Mouse (Mus musculus): ENCODE measurements around the gene Dlg4. TPM values are rescaled to one million over a fixed set of nuclear protein-coding genes. Genes with fewer than 3 reads are reported as not detected.

Dlg4 gene
- polyA plus RNA-seq, 1 experiment from 2014 or later, result 32.7 TPM

DNA sequence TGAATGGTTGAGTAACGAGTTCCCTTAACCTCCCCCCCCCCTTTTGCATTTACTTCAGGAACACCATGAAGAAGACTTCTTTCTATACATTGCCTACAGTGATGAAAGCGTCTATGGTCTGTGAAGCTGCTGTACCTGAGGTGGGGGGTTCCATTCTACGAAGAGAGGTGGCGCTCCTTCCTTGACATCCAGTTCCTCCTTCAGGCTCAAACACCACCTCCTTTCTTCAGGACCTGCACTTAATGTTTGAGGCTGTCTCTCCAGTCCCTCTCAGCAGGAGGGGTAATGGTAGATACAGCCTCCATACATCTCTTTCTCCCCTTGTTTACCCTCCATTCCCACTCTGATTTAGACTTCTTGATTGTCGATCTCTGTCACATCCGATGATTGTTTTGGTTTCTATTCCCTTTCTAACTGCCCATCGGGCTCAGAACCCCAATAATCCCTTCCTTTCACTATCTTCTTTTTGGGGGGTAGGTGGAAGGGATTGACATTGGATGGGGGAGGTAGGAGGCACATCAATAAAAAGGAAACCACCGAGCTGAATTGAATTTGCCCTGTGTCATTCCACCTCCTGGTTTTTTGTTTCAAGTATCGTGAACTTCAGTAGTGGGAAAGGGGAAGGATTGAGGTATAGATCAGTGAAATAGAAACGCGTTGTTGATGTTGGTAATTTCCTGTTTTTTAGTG is 22.2 kb upstream of the Dlg4 start:
- no peak overlapping the region for H3K27ac ChIP-seq (ENCODE audit: low read length)
- H3K9me3 ChIP-seq (ENCODE audit: control insufficient read depth, low read length), result no peaks in the 10 kb centered on the region
- no peak for ATAC-seq
- H3K9ac ChIP-seq (replicated peaks; ENCODE audit: low read depth, low read length), result no peak overlapping the region
- H3K4me3 ChIP-seq (replicated peaks; ENCODE audit: low read length), result no peak overlapping the region
- H3K27me3 ChIP-seq (replicated peaks; ENCODE audit: control insufficient read depth, insufficient read depth, low read length), result no peaks in the 10 kb centered on the region
- H3K36me3 ChIP-seq (ENCODE audit: control insufficient read depth, insufficient read depth), result peaks cover 22% of the 10 kb centered on the region
- H3K4me2 ChIP-seq (ENCODE audit: low read length), result no peak overlapping the region
- H3K4me1 ChIP-seq (replicated peaks; ENCODE audit: control insufficient read depth, insufficient read depth, low read length), result peaks cover 28% of the 10 kb centered on the region
- whole genome bisulfite sequencing, result 86% methylated on average over 11 of the region's 11 CpGs

DNA sequence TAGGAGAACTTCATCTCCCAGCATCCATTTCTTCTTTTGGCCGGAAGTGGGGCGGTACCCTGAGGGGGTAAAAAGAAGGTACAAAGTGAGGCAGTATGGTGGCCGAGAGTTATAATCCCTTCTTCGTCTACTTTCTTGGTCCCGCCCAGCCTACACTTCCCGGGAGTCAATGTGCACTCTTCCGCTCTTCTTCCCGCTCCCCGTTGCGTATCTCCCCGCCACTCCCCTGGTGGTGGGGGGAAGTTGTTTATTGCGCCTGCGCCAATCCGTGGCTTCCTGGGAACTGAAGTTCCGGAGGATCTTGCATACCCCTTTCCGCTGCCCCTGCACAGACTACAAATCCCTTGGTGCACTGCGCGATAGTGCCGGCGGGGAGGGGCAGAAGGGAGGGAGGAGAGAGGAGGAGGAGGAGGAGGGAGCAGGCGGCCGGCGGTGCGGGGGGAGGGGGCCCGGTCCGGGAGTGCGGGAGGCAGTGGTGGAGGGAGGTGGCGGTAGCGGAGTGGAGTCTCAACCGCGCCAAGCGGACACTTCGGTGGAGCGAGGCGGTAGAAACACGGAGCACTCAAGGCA is 21.3 kb upstream of the Dlg4 start, which contains the start of gene Phf23:
Phf23 (plus strand) TSS at position 387 of the 570 bp plus-strand sequence.
- Histone ChIP-seq H3K36me3 (ENCODE audit: control insufficient read depth, insufficient read depth) (peaks cover 19% of the 10 kb centered on the region), H3K9ac (replicated peaks; ENCODE audit: low read depth, low read length) (peak within 1 kb of the TSS; percentile 74), H3K9me3 (ENCODE audit: control insufficient read depth, low read length) (no peaks in the 10 kb centered on the region), H3K4me1 (replicated peaks; ENCODE audit: control insufficient read depth, insufficient read depth, low read length) (peaks cover 30% of the 10 kb centered on the region), H3K4me2 (ENCODE audit: low read length) (peak within 1 kb of the TSS; percentile 63), H3K27ac (ENCODE audit: low read length) (peak within 1 kb of the TSS; percentile 80), H3K4me3 (replicated peaks; ENCODE audit: low read length) (peak within 1 kb of the TSS; percentile 71), H3K27me3 (replicated peaks; ENCODE audit: control insufficient read depth, insufficient read depth, low read length) (no peaks in the 10 kb centered on the region)
- 0% methylated on average over 34 of the region's 36 CpGs for WGBS
- peak; percentile 89 for ATAC-seq

DNA sequence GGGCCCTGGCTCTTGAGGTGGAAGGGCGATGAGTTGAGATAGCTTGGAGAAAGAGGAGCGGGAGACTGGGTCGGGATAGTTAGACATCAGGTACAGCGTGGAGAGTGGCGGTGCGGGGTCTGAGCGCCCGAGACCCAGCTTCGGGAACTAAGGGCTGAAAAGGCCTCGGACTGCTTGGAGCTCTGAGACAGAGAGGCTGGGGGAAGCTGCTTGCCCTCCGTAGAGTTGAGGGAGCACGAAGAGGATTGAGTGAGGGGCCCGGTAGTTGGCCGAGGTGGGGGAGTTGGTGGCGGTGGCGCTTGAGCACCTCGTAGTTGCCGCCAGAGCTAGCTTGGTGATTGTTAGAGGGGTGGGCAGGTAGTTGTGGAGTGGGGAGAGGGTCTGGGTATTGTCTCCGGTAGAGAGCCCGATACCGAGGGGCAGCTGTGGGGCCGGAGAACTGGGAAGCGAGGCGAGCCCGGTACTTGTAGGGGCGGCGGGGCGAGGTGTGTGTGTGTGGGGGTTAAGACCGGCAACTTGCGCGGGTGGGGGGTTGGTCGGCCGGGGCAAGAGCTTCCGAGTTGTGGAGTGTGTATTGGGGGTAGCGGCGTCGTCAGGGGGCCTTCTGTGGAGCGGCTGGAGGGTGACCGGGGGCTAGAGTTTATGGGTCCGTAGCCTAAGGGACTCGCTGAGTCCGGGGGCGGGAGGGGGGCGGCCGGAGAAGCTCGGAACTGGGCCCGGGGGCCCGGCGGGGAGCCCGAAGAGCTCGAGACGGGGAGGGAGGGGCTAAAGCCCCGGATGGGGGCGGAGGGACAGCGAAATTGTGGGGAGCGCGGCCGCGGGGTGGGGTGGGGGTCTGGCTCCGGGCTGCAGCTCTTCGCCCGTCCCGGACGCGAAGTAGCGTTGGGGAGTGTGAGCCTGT is 20.3 kb upstream of the Dlg4 start:
- Histone ChIP-seq H3K36me3 (ENCODE audit: control insufficient read depth, insufficient read depth) (peaks cover 19% of the 10 kb centered on the region), H3K27me3 (replicated peaks; ENCODE audit: control insufficient read depth, insufficient read depth, low read length) (no peaks in the 10 kb centered on the region), H3K4me3 (replicated peaks; ENCODE audit: low read length) (peak overlapping the region; percentile 71), H3K9me3 (ENCODE audit: control insufficient read depth, low read length) (no peaks in the 10 kb centered on the region), H3K9ac (replicated peaks; ENCODE audit: low read depth, low read length) (peak overlapping the region; percentile 74), H3K4me1 (replicated peaks; ENCODE audit: control insufficient read depth, insufficient read depth, low read length) (peaks cover 31% of the 10 kb centered on the region), H3K4me2 (ENCODE audit: low read length) (peak overlapping the region; percentile 63), H3K27ac (ENCODE audit: low read length) (peak overlapping the region; percentile 80)
- no peak for ATAC-seq
- under 1% methylated on average over 63 of the region's 66 CpGs for WGBS

DNA sequence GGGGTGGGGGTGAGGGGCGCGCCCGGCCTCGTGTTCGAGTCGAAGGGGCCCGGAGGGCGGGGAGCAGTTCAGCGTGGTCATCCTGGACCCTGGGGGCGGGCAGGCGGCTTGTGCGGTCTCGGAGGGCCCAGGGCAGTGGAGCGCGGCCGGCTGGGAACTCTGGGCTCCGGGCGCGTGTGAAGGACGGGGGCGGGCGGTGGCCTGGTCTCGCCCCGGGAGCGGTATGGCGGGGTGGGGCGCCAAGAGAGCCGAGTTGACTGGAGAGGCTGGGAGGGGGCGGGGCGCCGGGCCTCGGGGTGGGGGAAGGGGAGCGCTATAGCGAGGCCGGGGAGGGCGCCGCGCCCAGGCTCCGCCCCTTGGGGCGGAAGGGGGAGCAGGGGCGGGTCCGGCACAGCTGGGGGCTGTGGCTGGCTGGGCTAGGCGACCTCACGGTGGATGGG is 19.7 kb upstream of the Dlg4 start:
- peak overlapping the region; percentile 74 for H3K9ac ChIP-seq (replicated peaks; ENCODE audit: low read depth, low read length)
- peak overlapping the region; percentile 71 for H3K4me3 ChIP-seq (replicated peaks; ENCODE audit: low read length)
- no peaks in the 10 kb centered on the region for H3K9me3 ChIP-seq (ENCODE audit: control insufficient read depth, low read length)
- no peaks in the 10 kb centered on the region for H3K27me3 ChIP-seq (replicated peaks; ENCODE audit: control insufficient read depth, insufficient read depth, low read length)
- H3K4me2 ChIP-seq (ENCODE audit: low read length), result peak overlapping the region; percentile 63
- H3K36me3 ChIP-seq (ENCODE audit: control insufficient read depth, insufficient read depth), result peaks cover 19% of the 10 kb centered on the region
- peak; percentile 7 for ATAC-seq
- WGBS, result under 1% methylated on average over 38 of the region's 44 CpGs
- peaks cover 37% of the 10 kb centered on the region for H3K4me1 ChIP-seq (replicated peaks; ENCODE audit: control insufficient read depth, insufficient read depth, low read length)
- peak overlapping the region; percentile 80 for H3K27ac ChIP-seq (ENCODE audit: low read length)

DNA sequence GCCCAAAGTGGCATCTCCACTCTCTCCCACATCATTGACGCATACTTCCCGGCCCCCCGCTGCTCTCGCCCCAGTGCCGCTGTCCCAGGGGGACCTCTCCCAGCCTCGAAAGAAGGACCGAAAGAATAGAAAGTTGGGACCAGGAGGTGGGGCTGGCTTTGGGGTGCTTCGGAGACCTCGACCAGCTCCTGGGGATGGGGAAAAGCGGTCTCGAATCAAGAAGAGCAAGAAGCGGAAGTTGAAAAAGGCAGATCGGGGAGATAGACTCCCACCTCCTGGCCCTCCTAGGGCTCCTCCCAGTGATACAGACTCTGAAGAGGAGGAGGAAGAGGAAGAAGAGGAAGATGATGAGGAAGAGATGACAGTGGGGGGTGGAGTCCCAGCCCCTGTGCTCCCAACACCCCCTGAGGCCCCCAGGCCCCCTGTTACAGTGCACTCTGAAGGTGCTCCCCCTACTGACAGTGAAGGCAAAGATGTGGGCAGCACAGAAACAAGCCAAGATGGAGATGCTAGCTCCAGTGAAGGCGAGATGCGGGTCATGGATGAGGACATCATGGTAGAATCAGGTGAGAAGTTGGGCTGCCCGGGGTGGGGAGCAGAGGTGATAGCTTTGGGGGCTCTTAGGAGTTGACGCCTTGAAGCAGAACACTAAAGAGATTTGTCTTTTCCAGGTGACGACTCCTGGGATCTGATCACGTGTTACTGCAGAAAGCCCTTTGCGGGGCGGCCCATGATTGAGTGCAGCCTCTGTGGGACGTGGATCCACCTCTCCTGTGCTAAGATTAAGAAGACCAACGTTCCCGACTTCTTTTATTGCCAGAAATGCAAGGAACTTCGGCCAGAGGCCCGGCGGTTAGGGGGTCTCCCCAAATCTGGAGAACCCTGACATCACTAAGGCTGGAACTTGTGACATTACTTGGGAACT is 17.9 kb upstream of the Dlg4 start:
- no peaks in the 10 kb centered on the region for H3K27me3 ChIP-seq (replicated peaks; ENCODE audit: control insufficient read depth, insufficient read depth, low read length)
- ATAC-seq, result no peak
- no peak overlapping the region for H3K4me3 ChIP-seq (replicated peaks; ENCODE audit: low read length)
- peaks cover 16% of the 10 kb centered on the region for H3K36me3 ChIP-seq (ENCODE audit: control insufficient read depth, insufficient read depth)
- H3K9ac ChIP-seq (replicated peaks; ENCODE audit: low read depth, low read length), result no peak overlapping the region
- WGBS, result 92% methylated on average over 27 of the region's 27 CpGs
- peaks cover 44% of the 10 kb centered on the region for H3K4me1 ChIP-seq (replicated peaks; ENCODE audit: control insufficient read depth, insufficient read depth, low read length)
- no peak overlapping the region for H3K27ac ChIP-seq (ENCODE audit: low read length)
- no peaks in the 10 kb centered on the region for H3K9me3 ChIP-seq (ENCODE audit: control insufficient read depth, low read length)
- H3K4me2 ChIP-seq (ENCODE audit: low read length), result no peak overlapping the region

DNA sequence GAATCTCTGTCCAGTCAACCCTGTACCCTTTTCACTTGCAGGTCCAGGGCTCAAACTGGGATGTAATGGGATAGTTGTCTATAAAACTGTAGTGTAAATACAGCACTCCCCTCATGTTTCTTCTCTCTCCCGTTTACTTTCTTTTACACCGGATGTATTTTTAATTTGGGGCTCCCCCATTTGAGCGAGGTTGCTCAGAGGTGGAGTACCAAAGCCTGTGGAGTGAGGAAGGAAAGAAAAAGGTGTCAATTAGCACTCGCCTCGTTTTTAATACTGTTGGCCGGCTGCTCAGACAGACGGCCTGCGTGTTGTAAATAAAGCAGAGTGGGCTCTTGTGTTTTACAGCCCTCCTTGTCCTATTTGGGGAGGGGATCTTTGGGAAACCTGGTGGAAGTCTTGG is 17.1 kb upstream of the Dlg4 start:
- H3K9me3 ChIP-seq (ENCODE audit: control insufficient read depth, low read length), result no peaks in the 10 kb centered on the region
- H3K4me3 ChIP-seq (replicated peaks; ENCODE audit: low read length), result no peak overlapping the region
- ATAC-seq, result no peak
- H3K4me1 ChIP-seq (replicated peaks; ENCODE audit: control insufficient read depth, insufficient read depth, low read length), result peaks cover 42% of the 10 kb centered on the region
- H3K27me3 ChIP-seq (replicated peaks; ENCODE audit: control insufficient read depth, insufficient read depth, low read length), result no peaks in the 10 kb centered on the region
- H3K27ac ChIP-seq (ENCODE audit: low read length), result no peak overlapping the region; the same call in 1 of the 2 replicates
- WGBS, result 82% methylated on average over 8 of the region's 8 CpGs
- H3K36me3 ChIP-seq (ENCODE audit: control insufficient read depth, insufficient read depth), result peaks cover 11% of the 10 kb centered on the region
- H3K9ac ChIP-seq (replicated peaks; ENCODE audit: low read depth, low read length), result no peak overlapping the region
- no peak overlapping the region for H3K4me2 ChIP-seq (ENCODE audit: low read length)

DNA sequence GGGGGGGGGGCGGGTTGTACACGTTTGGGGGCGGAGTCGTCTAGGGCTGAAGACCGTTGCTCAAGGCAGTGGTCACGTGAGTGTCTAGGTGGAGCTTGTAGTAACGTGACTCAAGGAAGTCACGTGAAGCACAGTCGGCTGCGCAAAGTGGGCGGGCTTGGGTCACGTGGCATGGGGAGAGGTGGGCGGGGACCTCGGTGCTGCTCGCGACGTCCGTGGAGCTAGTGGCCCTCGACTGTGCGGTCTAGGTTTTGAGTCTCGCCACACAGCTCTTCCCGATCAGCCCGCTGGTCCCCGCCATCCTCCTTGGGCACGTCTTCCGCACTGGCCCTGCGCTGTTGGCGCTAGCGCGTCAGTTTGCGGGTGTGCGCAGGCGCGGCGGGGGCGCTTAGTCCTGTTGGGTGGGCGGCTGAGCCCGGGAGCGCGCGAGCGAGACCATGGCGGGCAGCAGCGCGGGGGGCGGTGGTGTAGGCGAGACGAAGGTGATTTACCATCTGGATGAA is 16.3 kb upstream of the Dlg4 start, which contains the start of gene Dvl2:
Dvl2 (plus strand) TSS at position 200 of the 503 bp plus-strand sequence.
- peak; percentile 69 for ATAC-seq
- H3K4me1 ChIP-seq (replicated peaks; ENCODE audit: control insufficient read depth, insufficient read depth, low read length), result peaks cover 42% of the 10 kb centered on the region
- H3K27ac ChIP-seq (ENCODE audit: low read length), result peak within 1 kb of the TSS; percentile 97
- WGBS, result under 1% methylated on average over 48 of the region's 48 CpGs
- H3K9me3 ChIP-seq (ENCODE audit: control insufficient read depth, low read length), result no peaks in the 10 kb centered on the region
- H3K4me2 ChIP-seq (ENCODE audit: low read length), result peak within 1 kb of the TSS; percentile 95
- H3K27me3 ChIP-seq (replicated peaks; ENCODE audit: control insufficient read depth, insufficient read depth, low read length), result no peaks in the 10 kb centered on the region
- peak within 1 kb of the TSS; percentile 82 for H3K4me3 ChIP-seq (replicated peaks; ENCODE audit: low read length)
- H3K9ac ChIP-seq (replicated peaks; ENCODE audit: low read depth, low read length), result peak within 1 kb of the TSS; percentile 83
- peaks cover 11% of the 10 kb centered on the region; the same call in 1 of the 2 replicates for H3K36me3 ChIP-seq (ENCODE audit: control insufficient read depth, insufficient read depth)

DNA sequence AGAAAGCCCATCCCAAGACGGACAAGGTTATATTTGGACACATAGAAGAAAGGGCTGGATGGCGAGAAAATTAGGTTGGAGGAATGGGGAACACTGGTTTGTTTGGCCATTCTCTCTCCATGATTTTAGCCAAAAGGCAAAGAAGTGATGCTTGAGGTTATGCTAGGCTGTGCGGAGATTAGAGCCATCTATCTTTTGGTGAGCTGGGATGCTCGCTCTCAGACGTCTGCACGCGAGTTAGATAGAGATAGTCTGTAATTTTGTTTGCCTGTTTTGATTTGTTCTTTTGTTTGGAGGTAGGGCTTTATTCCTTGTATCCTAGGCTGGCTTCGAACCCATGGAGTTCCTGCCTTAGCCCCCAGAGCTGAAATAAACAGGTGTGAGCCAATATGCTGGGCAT is 15.6 kb upstream of the Dlg4 start:
- Histone ChIP-seq H3K9me3 (ENCODE audit: control insufficient read depth, low read length) (no peaks in the 10 kb centered on the region), H3K4me1 (replicated peaks; ENCODE audit: control insufficient read depth, insufficient read depth, low read length) (peaks cover 42% of the 10 kb centered on the region), H3K36me3 (ENCODE audit: control insufficient read depth, insufficient read depth) (peaks cover 17% of the 10 kb centered on the region), H3K27ac (ENCODE audit: low read length) (peak overlapping the region; percentile 97), H3K27me3 (replicated peaks; ENCODE audit: control insufficient read depth, insufficient read depth, low read length) (no peaks in the 10 kb centered on the region), H3K4me2 (ENCODE audit: low read length) (peak overlapping the region; percentile 95), H3K4me3 (replicated peaks; ENCODE audit: low read length) (peak overlapping the region; percentile 82), H3K9ac (replicated peaks; ENCODE audit: low read depth, low read length) (peak overlapping the region; percentile 83)
- WGBS, result 8% methylated on average over 8 of the region's 8 CpGs
- ATAC-seq, result no peak
